Mouse (Mus musculus) embryo, embryonic 11 days (tissue): ENCODE measurements around the gene Mvb12b.

Source experiments
- DNase-seq: peaks from one replicate; pipeline ENCODE4 v3.0.0-alpha.2; 2015

Mvb12b gene

GRCm38 (mm10) chr2:33885264-33885651, 2.5 kb downstream of the Mvb12b start:
- DNase-seq, result peak; percentile 35

DNA sequence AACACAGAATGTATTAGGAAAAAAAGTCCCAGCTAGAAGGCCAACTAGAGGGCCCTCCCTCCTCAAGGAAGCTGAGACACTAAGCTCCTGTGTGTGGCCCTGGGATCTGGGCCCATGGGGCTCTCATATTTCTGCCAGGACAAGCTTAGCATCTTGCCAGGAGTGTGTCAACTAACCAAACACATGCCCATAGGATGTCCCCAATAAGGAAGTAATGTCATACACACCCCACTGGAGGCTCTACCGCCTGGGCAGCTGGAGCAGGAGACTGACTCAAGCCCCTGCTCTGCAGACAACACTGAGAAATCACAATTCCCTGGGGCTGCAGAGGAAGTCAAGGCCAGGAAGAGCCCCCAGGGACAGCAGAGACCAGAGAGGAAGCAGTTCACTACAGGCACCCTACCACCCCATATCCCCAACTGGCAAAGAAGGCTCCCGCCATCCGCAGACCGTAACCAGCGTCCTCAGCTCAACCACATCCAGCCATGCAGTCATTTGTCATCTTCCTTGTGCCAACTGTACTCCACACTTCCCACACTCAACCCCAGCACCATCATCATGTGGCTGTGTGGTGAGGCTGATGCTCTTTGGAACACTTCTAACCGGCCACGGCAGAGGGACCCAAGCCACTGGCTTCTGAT, 3.0 kb downstream of the Mvb12b start:
- no peak for DNase-seq

DNA sequence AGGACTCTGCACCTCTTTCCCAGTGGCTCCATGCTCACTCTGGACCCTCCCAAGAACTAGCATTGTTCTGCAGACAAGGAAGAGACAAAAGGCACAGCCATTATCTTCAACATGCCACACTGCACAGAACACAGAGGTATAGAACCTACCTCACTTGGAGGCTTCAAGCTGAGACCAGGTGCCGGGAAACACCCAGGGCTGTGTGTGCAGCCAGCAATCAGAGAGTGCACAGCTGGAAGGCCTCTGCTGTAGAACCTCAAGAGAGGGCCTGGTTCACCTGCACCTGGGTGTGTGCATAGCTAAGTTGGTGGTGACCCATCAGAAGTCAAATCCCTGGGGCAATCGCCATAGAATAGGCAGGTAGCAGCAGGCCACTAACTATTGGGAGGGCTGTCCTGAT, 8.5 kb downstream of the Mvb12b start:
- no peak for DNase-seq

- peak; percentile 55 for DNase-seq
These were observed 9.3 kb downstream of the Mvb12b start for GRCm38 (mm10) chr2:33878437-33878836.

DNA sequence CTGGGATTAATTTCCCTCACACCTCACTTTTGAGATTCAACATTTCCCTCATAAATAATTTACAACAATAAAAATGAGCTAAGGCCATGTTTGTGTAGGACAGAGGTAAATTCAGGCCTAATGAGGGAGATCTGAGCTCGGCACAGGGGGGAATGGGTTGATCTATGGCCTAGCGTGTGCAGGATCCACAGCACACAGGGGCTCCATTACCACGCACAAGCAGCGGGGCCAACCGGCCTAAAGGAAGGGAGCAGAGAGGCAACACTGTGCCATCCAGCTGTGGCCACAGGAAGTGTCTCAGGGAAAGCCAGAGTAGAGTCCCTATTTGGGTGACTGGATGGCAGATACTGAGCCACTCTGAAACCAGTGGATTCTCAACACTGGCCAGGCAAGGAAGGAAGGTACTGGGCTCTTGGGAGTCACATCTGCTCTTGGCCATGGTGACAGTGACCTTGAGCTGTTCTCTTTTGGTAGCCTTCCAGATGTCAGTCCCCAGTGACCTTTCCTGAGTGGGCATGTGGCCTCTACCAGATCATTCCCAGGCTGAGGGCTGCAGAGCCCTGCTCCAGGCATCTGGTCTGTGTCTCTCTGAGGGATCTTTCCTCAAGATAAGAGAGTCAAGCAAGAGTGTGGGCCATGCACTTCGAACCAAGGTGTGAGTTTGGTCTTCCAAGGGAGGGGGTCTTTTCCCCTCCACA, 9.9 kb downstream of the Mvb12b start:
- no peak for DNase-seq

DNA sequence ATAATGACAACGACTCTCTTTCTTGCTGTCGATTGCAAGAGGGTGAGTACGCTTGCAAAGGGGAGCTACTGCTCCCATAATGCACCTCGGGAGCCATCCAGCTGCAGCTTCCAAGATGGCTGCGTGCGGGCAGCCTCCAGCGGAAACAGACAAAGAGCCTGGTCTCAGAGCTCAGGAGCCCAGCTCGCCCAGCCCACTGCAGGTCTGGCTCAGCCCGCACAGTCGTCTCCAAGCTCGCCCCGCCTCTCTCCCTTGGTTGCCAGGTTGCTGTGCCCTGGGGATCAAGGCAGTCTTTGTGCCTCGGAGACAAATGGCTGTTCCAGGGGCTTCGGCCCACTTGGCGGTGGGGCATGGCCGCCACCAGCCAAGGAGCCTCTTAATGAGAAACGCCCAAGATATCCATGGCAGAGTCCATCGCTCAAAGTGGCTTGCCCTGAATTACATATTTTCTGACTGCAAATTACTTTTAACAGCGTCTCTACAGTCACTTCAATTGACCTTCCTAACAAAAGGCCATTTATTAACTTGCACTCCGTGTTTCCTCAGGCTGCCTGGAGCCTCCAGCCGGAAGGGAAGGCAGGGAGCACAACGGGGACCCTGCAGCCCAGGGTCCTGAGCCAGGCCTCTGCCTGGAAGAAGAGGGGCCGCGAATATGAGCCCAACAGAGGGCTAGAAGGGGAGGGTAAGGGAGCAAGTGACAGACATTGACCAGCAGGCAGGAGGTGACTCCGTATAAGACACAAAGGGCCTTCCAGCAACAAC, 11.0 kb downstream of the Mvb12b start:
- peak; percentile 93 for DNase-seq

GRCm38 (mm10) chr2:33875594-33875993, 12.2 kb downstream of the Mvb12b start:
- DNase-seq, result no peak

- DNase-seq, result no peak
These were observed 12.7 kb downstream of the Mvb12b start for GRCm38 (mm10) chr2:33874856-33875576.

DNA sequence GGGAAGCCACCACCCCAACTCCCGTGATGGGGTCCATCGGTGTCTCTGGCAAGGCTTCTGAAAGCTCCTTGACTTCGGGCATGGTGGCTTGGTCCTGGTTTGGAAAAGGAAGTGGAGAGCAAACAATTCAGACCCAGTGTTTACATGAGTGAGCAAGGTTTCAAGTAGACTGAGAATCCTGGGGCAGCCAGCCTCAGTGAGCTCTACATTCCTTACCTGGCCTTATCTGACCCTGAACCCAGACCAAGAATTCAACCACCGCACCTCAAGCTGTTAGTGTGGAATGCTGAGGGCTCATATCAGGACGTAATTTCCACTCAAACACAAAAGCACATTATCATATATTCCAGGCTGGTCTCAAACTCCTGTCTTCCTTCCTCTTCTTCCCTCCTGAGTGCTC, 13.4 kb downstream of the Mvb12b start:
- DNase-seq, result no peak

DNA sequence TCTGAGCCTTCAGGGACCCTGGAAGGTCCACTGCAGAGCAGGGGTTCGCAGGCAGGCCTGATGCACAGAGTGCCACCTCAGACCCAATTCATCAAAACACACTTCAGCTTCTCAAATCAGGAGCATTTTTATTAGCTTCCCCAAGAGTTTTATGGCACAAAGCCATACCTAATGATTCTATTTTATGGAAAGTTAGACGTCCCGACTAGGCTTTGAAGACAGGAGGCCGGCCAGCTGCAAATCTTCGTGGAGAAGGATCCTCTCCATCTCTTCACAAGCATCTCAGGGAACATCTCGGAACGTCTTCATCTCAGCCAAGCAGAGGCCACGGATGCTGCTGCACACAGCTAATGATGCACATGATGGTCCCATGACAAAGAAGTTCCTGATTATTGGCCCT, 14.2 kb downstream of the Mvb12b start:
- no peak for DNase-seq

DNA sequence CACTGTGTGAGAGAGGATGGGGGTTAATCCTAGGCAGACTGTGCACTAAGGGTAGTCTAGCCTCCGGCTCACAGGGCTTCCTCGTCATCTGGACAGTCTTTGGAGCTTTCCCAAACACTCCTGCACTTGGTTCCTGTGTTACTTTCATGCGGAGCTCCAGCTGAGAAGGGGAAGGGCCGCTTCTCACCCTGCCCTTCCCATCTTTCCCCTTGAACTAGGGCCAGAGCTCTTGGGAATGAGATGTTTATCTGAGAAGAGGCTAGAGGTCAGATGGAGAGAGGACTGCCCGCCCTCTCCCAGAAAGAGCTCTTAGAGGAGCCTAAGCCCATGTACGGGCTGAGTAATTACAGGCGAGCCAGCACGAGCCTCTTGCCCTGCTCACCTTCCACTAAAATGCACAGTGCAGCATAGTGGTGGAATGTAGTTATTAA, 14.9 kb downstream of the Mvb12b start:
- no peak for DNase-seq

DNA sequence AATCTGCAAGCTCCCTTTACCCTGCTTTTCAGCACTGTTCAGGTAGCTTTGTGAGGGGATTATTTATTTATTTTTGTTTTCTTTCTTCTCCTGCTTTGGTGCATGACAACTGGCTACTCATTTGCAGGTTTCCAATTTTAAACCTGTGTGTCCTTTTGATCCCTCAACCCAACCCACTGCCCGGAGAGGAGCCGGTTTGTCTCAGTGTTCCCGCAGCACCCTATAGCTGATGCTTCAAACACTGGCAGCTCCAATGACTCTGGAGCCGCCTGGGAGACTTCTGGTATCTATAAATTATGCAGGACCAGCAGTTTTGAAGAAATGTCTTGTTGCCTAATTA, 16.6 kb downstream of the Mvb12b start:
- DNase-seq, result no peak

DNA sequence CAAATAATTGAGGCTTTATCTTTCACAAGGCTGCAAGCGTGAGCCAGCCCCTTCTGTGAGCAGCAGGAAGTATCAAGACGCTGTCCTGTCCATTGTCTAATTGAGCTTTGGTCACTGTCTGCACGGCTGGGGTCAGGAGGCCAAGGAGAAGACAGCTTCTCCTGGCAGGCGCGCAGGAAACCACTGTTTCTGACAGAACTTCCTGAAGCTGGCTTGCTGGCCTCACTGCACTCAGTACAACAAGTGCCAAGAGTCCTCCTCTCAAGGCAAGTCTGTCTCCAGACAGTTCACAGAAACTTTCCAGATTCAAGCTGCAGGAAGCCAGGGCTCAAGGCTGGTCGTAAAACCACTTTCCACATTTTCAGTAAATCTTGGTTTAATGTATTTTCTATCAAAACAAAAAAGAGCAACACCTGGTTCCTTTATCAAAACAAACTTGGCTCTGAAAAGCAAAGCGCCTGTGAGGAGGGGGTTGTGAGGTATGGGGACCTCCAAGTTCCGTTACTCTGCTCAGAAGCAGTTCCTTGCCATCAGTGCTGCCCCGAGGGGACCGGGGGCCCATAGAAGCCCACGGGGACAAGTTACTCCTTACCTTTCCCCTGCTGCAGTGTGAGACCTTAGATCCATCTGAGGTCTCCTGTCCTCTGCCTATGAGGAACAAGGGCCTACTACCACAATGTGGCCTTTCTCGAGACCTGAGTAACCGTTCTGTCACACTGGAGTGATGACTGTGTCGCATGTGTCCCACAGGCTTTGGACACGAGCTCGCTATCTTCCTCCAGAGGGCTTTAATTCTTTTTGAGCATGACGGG, 17.2 kb downstream of the Mvb12b start:
- peak; percentile 45 for DNase-seq

DNA sequence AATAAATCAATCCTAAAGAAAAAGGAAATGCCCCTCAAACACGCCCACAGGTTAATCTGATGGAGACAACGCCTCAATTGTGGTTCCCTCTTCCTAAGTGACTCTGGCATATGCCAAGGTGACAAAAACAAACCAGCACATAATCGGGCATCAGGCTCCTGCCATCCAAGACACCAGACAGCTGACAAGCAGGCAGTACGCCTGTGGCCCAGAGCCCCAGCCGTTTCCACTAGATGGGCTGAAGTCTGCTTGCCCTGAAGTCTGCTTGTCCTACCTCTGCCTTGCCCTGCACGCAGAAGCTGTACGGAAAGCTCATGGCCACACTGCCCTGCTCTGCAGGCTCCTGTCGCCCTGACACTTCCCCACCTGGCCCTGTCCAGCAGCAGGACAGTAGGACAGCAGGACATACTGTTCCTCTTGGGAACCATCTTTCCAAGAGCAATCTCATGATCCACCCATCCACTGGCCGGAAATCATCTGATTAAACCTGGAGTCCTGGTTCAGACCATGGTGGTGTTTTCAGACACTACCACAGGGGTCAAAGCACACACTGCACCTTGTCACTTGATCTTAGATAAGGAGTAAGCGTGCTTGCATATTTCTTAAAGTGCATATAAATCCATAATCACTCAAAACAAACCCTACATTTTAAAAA, 17.9 kb downstream of the Mvb12b start:
- no peak for DNase-seq

DNA sequence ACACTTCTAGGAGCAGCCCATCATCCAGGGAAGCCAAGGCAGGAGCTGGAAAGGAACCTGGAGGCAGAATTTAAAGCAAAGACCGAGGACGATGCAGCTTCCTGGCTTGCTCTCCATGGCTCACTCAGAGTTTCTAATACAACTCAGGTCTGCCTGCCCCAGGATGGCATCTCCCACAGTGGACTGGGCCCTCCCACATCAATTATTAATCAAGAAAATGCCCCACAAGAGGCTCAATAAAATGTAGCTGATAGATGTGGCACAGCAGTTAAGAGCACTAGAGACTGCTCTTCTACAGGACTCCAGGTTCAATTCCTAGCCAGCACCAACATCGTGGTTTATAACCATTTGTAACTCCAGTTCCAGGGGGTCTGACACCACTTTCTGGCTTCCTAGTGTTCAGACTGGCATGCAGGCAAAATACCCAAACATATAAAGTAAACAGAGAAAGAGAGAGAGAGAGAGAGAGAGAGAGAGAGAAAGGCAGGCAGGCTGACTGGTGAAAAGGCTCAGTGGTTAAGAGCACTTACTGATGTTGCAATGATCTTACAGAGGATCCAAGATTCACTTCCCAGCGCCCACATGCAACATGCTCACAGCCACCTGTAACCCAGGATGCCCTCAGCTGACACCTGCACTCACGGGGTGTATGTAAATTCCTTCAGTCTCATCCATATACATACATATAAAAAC, 18.6 kb downstream of the Mvb12b start:
- no peak for DNase-seq

DNA sequence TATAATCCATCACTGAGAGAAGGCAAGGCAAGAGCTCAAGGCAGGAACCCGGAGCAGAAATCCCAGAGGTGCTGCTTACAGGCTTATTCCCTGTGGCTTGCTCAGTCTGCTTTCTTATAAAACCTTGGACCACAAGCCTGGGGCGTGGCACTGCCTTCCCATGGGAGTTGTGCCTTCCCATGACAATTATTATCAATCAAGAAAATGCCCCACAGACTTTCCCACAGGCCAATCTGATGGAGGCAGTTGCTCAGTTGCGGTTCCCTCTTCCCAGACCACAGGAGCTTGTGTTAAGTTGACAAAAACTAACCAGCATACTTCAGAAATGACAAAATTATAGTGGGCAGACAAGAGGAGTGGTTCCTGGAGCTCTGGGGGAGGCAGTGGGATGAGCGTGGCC, 19.4 kb downstream of the Mvb12b start:
- DNase-seq, result no peak

DNA sequence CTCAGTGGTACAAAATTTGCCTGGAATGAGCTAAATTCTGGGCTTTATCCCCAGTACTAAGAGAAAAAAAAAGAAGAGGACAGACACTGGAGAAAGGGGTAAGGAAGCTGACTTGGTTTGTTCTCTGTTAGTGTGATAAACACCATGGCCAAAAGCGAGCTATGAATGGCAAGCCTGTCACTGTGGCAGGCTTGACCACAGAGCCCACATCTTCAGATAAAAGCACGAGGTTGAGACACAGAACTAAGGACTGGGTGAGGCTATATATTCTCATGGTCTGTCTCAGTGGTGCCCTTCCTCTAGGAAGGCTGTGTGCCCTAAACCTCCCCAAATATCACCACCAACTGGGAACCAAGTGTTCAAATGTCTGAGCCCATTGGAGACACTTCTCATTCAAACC, 31.0 kb downstream of the Mvb12b start:
- no peak for DNase-seq

- no peak for DNase-seq
These were observed 34.5 kb downstream of the Mvb12b start for GRCm38 (mm10) chr2:33853011-33853976.

GRCm38 (mm10) chr2:33847196-33847834, 40.4 kb downstream of the Mvb12b start:
- no peak for DNase-seq

- no peak for DNase-seq
These were observed 41.1 kb downstream of the Mvb12b start for GRCm38 (mm10) chr2:33846635-33847034.
